Mouse (Mus musculus): ENCODE data around the gene Olfr896-ps1.

The Olfr896-ps1 gene

DNA sequence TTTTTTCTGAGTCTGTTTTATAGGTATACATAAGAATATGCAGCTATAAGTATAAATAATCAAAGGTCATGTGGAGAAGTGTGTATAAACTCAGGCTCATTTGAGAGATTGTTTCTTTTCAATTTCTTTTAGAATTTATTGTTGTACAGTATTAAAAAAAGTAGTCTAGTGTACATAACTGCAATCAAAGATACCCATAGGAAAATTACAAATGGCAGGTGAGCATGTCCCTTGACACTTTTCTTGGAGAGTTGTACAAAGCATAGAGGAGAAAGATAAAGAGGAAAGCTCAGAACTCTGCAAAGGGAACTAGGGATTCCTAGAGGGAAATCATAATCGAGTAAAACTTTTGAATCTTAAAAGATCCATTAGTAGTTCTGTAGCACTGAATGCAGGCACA is at the start of gene Olfr896-ps1:
Gene Olfr896-ps1 (plus strand): TSS at position 301 of the 400 bp plus-strand sequence.
- DNase-seq (ENCODE audit: low read depth, low spot score), result no peak

DNA sequence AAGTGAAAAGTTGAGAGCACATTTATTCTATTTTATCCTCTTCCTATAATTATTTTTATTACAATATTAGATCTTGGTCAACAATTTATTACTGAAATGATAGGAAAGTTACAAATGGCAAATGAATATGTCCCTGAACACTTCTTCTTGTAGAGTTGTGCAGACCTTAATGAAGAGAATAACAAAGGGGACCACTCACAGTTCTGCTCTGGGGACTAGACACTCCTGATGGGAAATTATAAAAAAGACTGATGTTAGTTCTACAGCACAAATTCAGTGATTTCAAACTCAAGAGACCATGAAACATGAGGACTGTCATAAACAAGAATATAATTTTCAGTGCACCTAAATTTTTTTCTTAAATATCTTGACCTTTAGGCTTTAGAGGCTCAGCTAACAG is 38.4 kb upstream of the Olfr896-ps1 start, which contains the start of gene Olfr143:
Gene Olfr143 (plus strand): TSS at position 301 of the 400 bp plus-strand sequence.
- no peak for DNase-seq (ENCODE audit: low read depth, low spot score)

DNA sequence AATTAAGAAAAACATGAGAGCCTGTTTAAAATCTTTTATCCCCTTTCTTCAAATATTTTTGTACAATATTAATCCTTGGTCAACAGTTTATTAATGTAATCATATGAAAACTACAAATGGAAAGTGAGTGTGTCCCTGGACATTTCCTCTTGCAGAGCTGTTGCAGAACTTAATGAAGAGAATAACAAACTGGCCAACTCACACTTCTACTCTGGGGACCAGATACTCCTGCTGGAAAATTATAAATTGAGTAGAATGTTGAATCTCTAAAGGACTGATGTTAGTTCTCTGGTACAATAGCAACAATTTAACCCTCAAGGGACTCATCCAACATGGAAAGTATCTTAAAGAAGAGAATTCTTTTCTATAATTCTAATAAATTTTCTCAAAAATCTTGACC is 23.4 kb upstream of the Olfr896-ps1 start, which contains the start of gene Olfr895:
Gene Olfr895 (plus strand): TSS at position 301 of the 400 bp plus-strand sequence.
- DNase-seq (ENCODE audit: low read depth, low spot score), result no peak

DNA sequence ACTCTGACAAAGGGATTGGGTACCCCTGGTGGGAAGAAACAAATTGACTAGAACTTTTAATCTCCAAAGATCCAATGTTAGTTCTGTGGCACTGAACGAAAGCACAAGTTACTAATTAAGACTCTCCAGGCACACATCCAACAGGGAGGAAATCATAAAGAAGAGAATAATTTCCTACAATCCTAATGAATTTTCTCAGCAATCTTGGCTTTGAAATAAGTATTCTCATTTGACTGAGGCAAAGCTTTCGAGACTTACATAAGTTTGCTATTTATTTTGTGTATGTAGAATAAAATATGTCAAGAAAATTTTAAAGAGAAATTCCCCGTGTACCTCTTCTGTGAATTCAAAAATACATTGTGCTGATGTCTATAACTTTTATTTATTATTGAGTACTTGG is 37.9 kb downstream of the Olfr896-ps1 start, which contains the start of gene Olfr25:
Gene Olfr25 (plus strand): TSS at position 301 of the 400 bp plus-strand sequence.
- DNase-seq (ENCODE audit: low read depth, low spot score), result no peak

Measured in brain, embryonic 18.5 days (tissue).